Mouse (Mus musculus): ENCODE data around the gene Hspa2. TPM values are rescaled to one million over a fixed set of nuclear protein-coding genes. Genes with fewer than 3 reads are reported as not detected.
A peak's percentile ranks its signal among the peaks of the same experiment; 100 is the strongest.

Hspa2 gene
- polyA plus RNA-seq, 1 experiment = 73.2 TPM

GRCm38 (mm10) chr12:76377059-76377458 lies 26.9 kb upstream of the Hspa2 start:
- DNase-seq (ENCODE audit: extremely low spot score in 1 of 2, low spot score in 1 of 2) = no peak

DNA sequence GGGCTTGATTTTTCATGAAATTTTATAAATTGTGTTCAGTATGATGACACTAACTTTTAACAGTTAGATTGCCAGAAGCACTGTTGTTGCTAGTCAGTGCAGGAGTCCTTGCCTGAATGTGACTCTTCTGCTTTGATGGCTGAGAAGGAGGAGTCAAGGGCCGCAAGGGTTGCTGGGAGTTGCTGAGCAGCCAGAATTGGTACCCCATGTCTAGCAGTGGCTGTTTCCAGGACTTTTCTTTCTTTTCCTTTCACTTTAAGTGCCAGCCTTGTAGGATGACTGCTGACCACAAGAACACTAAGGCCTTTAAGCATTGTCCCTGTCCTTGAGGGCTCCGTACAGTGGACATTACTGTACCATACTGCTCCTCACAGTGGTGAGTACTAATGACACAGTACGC lies 26.2 kb upstream of the Hspa2 start:
- no peak for DNase-seq (ENCODE audit: extremely low spot score in 1 of 2, low spot score in 1 of 2)

DNA sequence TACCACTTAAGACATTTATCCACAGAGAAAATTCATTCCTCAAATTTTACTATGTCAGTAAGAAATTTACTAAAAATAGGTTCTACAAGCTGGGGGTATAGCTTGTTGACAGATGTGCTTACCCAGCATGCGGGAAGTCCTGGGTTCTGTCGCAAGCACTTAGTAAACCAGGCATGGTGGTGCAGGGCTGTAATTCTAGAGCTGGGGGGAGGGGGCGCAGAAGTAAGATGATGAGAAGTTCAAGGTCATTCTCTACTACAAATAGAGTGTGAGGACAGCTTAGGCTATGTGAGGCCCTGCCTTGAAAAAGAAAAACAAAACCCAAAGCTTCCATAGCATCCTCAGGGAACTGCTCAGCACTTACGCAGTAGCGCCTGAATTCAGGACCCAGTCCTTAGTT lies 25.4 kb upstream of the Hspa2 start:
- DNase-seq (ENCODE audit: extremely low spot score in 1 of 2, low spot score in 1 of 2) = no peak

DNA sequence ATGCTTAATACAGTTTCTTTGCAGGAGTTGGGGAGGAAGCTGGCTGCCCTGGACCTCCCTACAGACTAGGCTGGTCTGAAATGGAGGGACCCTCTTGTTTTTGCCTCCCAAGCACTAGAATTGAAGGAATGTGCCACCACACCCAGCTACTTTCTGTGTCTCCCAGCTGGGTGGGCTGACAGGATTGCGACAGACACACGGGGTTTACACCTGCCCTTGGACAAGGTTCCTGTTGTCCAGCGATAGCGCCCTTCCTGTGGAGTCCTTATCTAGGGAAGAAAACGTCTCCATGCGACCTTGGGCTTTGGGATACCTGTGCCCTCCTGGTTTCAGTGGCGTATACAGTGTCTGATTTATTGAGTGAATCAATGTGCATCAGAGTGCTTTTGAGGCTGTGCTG lies 23.8 kb upstream of the Hspa2 start:
- no peak for DNase-seq (ENCODE audit: extremely low spot score in 1 of 2, low spot score in 1 of 2)

DNA sequence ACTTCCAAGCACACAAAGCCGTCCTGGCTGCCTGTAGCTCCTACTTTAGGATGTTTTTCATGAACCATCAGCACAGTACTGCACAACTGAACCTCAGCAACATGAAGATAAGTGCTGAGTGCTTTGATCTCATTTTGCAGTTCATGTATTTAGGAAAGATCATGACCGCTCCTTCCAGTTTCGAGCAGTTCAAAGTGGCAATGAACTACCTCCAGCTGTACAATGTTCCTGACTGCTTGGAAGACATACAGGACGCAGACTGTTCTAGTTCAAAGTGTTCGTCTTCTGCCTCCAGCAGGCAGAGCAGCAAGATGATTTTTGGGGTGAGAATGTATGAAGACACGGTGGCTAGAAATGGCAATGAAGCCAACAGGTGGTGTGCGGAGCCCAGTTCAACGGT lies 18.6 kb upstream of the Hspa2 start:
- no peak for DNase-seq (ENCODE audit: extremely low spot score in 1 of 2, low spot score in 1 of 2)

GRCm38 (mm10) chr12:76388794-76389193 lies 15.2 kb upstream of the Hspa2 start:
- no peak for DNase-seq (ENCODE audit: extremely low spot score in 1 of 2, low spot score in 1 of 2)

DNA sequence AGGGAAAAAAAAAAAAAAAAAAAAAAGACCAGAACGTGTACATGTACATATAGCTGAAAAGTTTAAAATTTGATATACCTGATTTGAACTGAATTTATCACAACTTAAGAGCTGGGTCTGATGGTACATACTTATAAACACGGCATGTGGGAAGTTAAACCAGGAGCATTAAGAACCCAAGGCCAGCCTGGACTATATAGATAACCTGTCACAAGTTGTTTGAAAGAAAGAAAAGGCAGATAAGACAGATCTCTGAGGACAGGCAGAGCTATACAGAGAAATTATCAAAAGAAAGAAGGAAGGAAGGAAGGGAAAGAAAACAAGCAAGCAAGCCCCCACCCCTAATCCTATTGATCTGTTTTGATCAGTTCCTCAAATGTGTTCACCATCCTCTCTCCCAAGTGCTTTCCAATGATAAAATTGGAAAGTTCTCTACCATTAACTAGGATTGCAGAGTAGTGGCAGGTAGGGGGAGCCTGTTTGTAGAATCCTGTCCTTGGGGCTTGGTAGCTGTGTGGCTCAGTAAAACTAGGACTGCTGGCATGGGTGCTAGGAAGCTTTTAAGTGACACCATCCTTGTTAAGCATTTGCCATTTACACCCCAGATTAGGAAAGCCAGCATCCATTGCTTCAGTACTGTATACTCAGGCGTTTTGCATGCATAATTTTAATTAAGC lies 12.2 kb upstream of the Hspa2 start:
- no peak for DNase-seq (ENCODE audit: extremely low spot score in 1 of 2, low spot score in 1 of 2)

- DNase-seq (ENCODE audit: extremely low spot score in 1 of 2, low spot score in 1 of 2) = no peak
These were observed 11.0 kb upstream of the Hspa2 start for GRCm38 (mm10) chr12:76392979-76393378.

DNA sequence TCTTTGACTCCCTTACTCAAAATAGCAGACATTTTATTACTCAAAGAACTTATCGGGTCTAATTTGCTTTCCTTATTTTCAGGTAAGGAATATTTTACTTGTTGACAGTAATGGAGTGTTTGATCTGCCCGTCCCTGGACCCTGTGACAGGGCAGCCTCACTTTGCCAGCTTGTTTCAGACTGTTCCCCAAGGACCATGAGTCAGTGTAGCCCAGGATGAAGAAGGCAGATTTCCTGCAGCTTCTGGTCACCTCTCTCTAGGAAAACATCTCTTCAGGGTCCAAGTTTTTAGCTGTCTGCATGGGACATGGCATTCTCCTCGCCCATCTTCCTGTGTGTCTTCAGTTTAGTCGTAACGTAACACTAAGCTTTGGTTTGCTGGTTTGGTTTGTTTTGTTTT lies 6.7 kb upstream of the Hspa2 start:
- no peak for DNase-seq (ENCODE audit: extremely low spot score in 1 of 2, low spot score in 1 of 2)

DNA sequence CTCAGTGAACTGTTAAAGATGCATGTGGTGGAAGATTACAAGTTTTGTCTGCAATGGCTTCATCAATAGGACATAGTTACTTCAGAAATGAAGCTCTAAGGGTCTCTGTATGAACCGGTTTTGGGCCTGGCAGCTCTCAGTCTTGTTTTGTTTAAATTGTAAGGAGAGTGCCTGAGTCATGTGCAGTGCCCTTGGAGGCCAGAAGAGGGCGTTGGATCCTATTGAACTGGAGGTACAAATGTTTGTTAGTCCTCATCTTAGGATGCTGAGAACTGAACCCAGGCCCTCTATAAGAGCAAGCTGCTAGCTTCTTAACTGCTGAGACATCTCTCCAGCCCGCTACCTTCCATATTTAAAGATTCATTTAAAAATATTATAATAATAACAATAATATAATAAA lies 2.3 kb upstream of the Hspa2 start:
- DNase-seq (ENCODE audit: extremely low spot score in 1 of 2, low spot score in 1 of 2) = no peak

DNA sequence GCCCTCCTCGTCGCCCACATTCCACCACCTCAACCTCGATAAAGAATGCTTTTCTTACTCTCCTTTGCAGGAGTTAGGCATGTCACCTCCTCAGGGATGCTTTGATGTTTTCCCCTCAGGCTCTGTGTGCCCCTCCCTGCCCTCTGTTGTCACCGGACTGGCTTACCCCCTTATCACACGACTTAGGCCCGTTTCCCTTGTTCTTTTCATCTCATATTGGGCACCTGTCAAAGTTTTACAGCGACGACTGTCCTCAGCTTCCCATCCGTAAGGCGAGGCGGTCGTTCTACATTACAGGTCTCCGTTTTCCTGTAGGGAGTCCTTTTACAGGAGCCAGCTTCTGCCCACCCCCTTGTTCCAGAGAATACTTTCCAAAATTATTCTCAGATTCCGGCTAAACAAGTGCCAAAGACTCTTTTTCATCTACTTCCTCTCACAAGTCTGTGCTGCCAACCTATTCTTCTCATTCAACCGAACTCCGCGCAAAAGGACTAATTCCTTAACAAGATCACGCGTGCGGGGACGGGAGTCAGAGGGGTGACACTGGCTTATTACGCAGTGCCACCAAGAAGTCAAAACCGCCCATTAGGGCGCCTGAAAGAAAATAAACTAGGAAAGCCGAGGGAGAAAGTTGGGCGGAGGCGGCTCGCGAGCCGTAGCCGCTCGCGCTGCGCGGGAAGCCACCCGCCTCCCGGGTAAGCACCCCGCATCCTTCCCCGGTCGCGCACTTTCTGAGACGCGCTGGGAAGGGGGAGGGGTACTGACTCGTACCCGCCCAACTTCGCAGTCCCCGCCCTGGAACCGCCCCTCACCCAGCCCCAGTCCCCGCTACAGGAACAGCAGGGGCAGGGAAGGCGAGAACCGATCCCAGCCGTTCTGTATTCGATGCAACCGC lies 738 bp upstream of the Hspa2 start:
- DNase-seq (ENCODE audit: extremely low spot score in 1 of 2, low spot score in 1 of 2) = no peak

DNA sequence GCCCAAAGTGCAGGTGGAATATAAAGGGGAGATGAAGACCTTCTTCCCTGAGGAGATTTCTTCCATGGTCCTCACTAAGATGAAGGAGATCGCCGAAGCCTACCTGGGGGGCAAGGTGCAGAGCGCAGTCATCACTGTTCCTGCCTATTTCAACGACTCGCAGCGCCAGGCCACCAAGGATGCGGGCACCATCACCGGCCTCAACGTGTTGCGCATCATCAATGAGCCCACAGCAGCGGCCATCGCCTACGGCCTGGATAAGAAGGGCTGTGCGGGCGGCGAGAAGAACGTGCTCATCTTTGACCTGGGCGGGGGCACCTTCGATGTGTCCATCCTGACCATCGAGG lies 833 bp downstream of the Hspa2 start:
- DNase-seq (ENCODE audit: extremely low spot score in 1 of 2, low spot score in 1 of 2) = peak in 1 of 2 experiments; percentile 9

GRCm38 (mm10) chr12:76405183-76405970 lies 1.4 kb downstream of the Hspa2 start:
- peak; percentile 5 to 20 for DNase-seq (ENCODE audit: extremely low spot score in 1 of 2, low spot score in 1 of 2)

- no peak for DNase-seq (ENCODE audit: extremely low spot score in 1 of 2, low spot score in 1 of 2)
These were observed 2.0 kb downstream of the Hspa2 start for GRCm38 (mm10) chr12:76405971-76406370.

- DNase-seq (ENCODE audit: extremely low spot score in 1 of 2, low spot score in 1 of 2) = no peak
These were observed 3.2 kb downstream of the Hspa2 start for GRCm38 (mm10) chr12:76407184-76407583.

GRCm38 (mm10) chr12:76409166-76409565 lies 5.2 kb downstream of the Hspa2 start:
- no peak for DNase-seq (ENCODE audit: extremely low spot score in 1 of 2, low spot score in 1 of 2)

DNA sequence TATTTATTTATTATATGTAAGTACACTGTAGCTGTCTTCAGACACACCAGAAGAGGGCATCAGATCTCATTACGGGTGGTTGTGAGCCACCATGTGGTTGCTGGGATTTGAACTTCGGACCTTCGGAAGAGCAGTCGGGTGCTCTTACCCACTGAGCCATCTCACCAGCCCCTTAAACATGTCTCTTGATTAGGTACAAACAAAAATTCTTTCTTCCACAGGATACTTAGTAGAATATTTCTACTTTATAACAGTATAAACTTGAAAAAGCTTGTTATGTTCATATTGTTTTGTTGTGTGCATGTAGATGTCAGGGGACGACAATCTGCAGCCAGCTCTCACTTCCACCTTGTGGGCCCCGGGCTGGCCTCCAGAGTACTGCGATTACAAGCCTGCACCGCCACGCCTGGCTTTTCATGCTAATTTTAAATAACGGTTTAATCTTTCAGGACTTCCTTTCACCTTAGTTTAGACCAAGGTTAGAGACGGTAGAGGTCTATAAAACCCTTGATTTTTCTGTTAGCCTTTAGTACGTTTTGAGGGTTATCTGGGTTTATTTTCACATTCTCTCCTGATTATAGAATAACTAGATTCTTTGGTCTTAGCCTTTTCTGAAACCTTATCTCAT lies 11.5 kb downstream of the Hspa2 start:
- DNase-seq (ENCODE audit: extremely low spot score in 1 of 2, low spot score in 1 of 2) = no peak

GRCm38 (mm10) chr12:76417433-76417854 lies 13.5 kb downstream of the Hspa2 start, which contains the start of gene Ppp1r36:
Gene Ppp1r36, plus strand, starts transcription at chr12:76417538.
- DNase-seq (ENCODE audit: extremely low spot score in 1 of 2, low spot score in 1 of 2) = no peak

- DNase-seq (ENCODE audit: extremely low spot score in 1 of 2, low spot score in 1 of 2) = no peak
These were observed 14.4 kb downstream of the Hspa2 start for GRCm38 (mm10) chr12:76418346-76418745.

DNA sequence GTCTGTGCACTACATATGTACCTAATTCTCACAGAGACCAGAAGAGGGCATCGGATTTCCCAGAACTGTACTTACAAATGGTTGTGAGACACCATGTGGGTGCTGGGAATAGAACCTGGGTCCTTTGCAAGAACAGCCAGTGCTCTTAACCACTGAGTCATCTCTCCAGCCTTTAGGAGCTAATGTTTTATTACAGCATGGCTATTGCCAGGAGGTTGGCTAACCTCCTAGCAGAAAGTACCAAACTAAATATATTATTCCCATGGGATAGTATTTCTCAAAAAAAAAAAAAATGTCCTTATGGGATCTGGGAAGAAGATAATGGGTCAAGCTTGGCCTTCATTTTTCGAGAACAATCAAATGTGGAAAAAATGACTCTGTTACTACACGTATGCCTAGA lies 21.3 kb downstream of the Hspa2 start:
- DNase-seq (ENCODE audit: extremely low spot score in 1 of 2, low spot score in 1 of 2) = no peak

DNA sequence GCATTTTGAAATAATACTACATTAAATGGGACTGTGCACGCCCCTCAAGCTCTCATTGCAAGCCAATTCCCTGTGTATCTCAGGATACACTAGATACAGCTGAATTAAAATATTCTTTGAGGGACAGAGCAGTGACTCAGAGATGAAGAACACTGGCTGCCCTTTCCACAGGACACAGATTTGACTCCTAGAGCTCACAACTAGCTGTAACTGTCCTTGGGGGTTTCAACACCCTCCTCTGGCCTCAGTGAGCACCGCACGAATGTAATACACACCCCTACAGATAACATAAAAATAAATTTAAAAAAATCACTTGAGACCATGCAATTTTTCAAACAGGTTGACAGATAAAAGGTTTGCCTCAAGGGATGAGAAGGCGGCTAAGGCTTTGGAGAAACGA lies 23.6 kb downstream of the Hspa2 start:
- DNase-seq (ENCODE audit: extremely low spot score in 1 of 2, low spot score in 1 of 2) = no peak

Measured in frontal cortex, adult 2 months (tissue).